8 mouse cellular contexts compared by ENCODE assay signal in the genomic region with DNA sequence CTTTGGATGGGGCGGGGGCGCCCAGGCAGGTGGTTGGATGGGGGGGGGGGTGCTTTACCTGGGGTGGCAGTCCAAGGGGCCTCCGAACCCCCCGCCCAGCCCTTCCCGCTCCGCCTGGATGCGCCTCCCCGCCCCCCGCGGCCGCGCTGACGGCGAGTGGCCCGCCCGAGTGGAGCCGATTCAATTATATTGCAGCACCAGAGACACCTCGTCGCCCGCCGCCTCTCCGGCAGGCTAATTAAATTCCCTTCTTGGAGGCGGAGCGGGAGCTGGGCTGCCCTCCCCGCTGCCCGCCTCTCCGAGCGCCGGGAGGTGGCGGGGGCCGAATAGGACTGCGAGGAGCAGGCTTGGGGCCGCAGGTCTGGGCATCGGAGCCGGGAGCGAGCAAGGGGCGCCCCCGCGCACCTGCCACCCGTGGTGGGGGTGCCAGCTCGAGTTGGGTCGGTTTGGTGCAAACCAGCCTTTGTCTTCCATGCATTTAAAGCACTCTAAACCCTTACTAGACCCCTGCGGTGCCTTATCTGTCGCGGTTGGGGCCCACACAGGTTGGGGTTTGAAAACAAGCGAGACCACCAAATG. TPM values are rescaled to one million over a fixed set of nuclear protein-coding genes. Genes with fewer than 3 reads are reported as not detected.
DNase-seq lines count a peak whose midpoint lies in the region; ATAC-seq and TF ChIP-seq lines count a peak whose summit lies in the region.

No protein-coding gene starts in this region.

- peak overlapping the region; percentile 76 for H3K9ac ChIP-seq in forebrain, postnatal 0 days
- H3K9ac ChIP-seq in intestine, postnatal 0 days (ENCODE audit: low read depth, low read length): peak overlapping the region; percentile 53
- peak overlapping the region; percentile 53 for H3K9ac ChIP-seq in limb, embryonic 14.5 days (ENCODE audit: low read depth, low read length, severe bottlenecking)
- H3K9ac ChIP-seq in midbrain, postnatal 0 days (replicated peaks; ENCODE audit: low read length, poor library complexity, severe bottlenecking): peak overlapping the region; percentile 78
- H3K9ac ChIP-seq in stomach, embryonic 16.5 days (ENCODE audit: low read length): peak overlapping the region; percentile 81

- no peak for TF ChIP-seq POLR2A in limb, embryonic 14.5 days (IDR thresholded peaks at IDR 0.05; ENCODE audit: borderline replicate concordance, extremely low read depth, insufficient read depth, insufficient read length)

- no peaks in the 10 kb centered on the region for H3K36me3 ChIP-seq in forebrain, postnatal 0 days (ENCODE audit: insufficient read depth)
- H3K36me3 ChIP-seq in intestine, postnatal 0 days (ENCODE audit: control insufficient read depth, insufficient read depth): no peaks in the 10 kb centered on the region
- H3K36me3 ChIP-seq in limb, embryonic 14.5 days (ENCODE audit: control insufficient read depth, insufficient read depth, low read length): no peaks in the 10 kb centered on the region
- no peaks in the 10 kb centered on the region for H3K36me3 ChIP-seq in midbrain, postnatal 0 days (ENCODE audit: insufficient read depth, low read length)
- no peaks in the 10 kb centered on the region for H3K36me3 ChIP-seq in stomach, embryonic 16.5 days (ENCODE audit: control insufficient read depth, insufficient read depth, low read length)

- H3K4me3 ChIP-seq in forebrain, postnatal 0 days (ENCODE audit: low read depth, low read length): peak overlapping the region; percentile 64
- peak overlapping the region; percentile 62 for H3K4me3 ChIP-seq in intestine, postnatal 0 days (ENCODE audit: low read depth, low read length)
- peak overlapping the region; percentile 55 for H3K4me3 ChIP-seq in limb, embryonic 14.5 days (replicated peaks; ENCODE audit: low read length)
- peak overlapping the region; percentile 64 for H3K4me3 ChIP-seq in midbrain, postnatal 0 days (ENCODE audit: low read depth, low read length)
- peak overlapping the region; percentile 66 for H3K4me3 ChIP-seq in stomach, embryonic 16.5 days (replicated peaks; ENCODE audit: low read length)

- peaks cover 28% of the 10 kb centered on the region for H3K4me1 ChIP-seq in forebrain, postnatal 0 days (ENCODE audit: insufficient read depth)
- peaks cover 18% of the 10 kb centered on the region for H3K4me1 ChIP-seq in intestine, postnatal 0 days (replicated peaks; ENCODE audit: control insufficient read depth, insufficient read depth, low read length)
- peaks cover 68% of the 10 kb centered on the region for H3K4me1 ChIP-seq in limb, embryonic 14.5 days (ENCODE audit: control insufficient read depth, insufficient read depth, low read length)
- peaks cover 43% of the 10 kb centered on the region for H3K4me1 ChIP-seq in midbrain, postnatal 0 days (ENCODE audit: insufficient read depth, low read length)
- peaks cover 79% of the 10 kb centered on the region for H3K4me1 ChIP-seq in stomach, embryonic 16.5 days (ENCODE audit: control insufficient read depth, insufficient read depth, low read length)

- H3K9me3 ChIP-seq in forebrain, postnatal 0 days (ENCODE audit: low read length): no peaks in the 10 kb centered on the region
- H3K9me3 ChIP-seq in intestine, postnatal 0 days (ENCODE audit: control insufficient read depth): no peaks in the 10 kb centered on the region
- H3K9me3 ChIP-seq in limb, embryonic 14.5 days (ENCODE audit: control insufficient read depth, low read length): no peaks in the 10 kb centered on the region
- no peaks in the 10 kb centered on the region for H3K9me3 ChIP-seq in midbrain, postnatal 0 days (ENCODE audit: low read length)
- no peaks in the 10 kb centered on the region for H3K9me3 ChIP-seq in stomach, embryonic 16.5 days (replicated peaks; ENCODE audit: control insufficient read depth, low read length)

- no peak for DNase-seq in cerebellum, adult 9-10 months
- peak; percentile 81 for DNase-seq in cerebellum, adult 11 months
- peak; percentile 84 for DNase-seq in forebrain, postnatal 0 days
- DNase-seq in limb, embryonic 14.5 days (ENCODE audit: low spot score): peak; percentile 64
- peak; percentile 85 for DNase-seq in midbrain, postnatal 0 days (ENCODE audit: low spot score)

- WGBS in forebrain, postnatal 0 days: 0% methylated on average over 43 of the region's 46 CpGs
- WGBS in intestine, postnatal 0 days: 1% methylated on average over 39 of the region's 46 CpGs
- under 1% methylated on average over 31 of the region's 46 CpGs for WGBS in limb, embryonic 14.5 days
- WGBS in midbrain, postnatal 0 days: 1% methylated on average over 35 of the region's 46 CpGs
- 2% methylated on average over 44 of the region's 46 CpGs for WGBS in stomach, embryonic 16.5 days

- H3K27me3 ChIP-seq in forebrain, postnatal 0 days (ENCODE audit: insufficient read depth, low read length): no peaks in the 10 kb centered on the region
- no peaks in the 10 kb centered on the region; the same call in 1 of the 2 replicates for H3K27me3 ChIP-seq in intestine, postnatal 0 days (replicated peaks; ENCODE audit: control insufficient read depth, insufficient read depth, low read length)
- no peaks in the 10 kb centered on the region for H3K27me3 ChIP-seq in limb, embryonic 14.5 days (ENCODE audit: control insufficient read depth, insufficient read depth, low read length)
- H3K27me3 ChIP-seq in midbrain, postnatal 0 days (ENCODE audit: insufficient read depth, low read length): no peaks in the 10 kb centered on the region
- H3K27me3 ChIP-seq in stomach, embryonic 16.5 days (ENCODE audit: control insufficient read depth, insufficient read depth, low read length): no peaks in the 10 kb centered on the region

- H3K4me2 ChIP-seq in forebrain, postnatal 0 days (ENCODE audit: low read depth): peak overlapping the region; percentile 98
- peak overlapping the region; percentile 99 for H3K4me2 ChIP-seq in intestine, postnatal 0 days (replicated peaks; ENCODE audit: low read depth)
- peak overlapping the region; percentile 99 for H3K4me2 ChIP-seq in limb, embryonic 14.5 days (replicated peaks; ENCODE audit: low read depth, low read length, severe bottlenecking)
- H3K4me2 ChIP-seq in midbrain, postnatal 0 days (ENCODE audit: low read depth, low read length, poor library complexity, severe bottlenecking): peak overlapping the region; percentile 100
- H3K4me2 ChIP-seq in stomach, embryonic 16.5 days (ENCODE audit: low read depth, low read length): peak overlapping the region; percentile 98

- TF ChIP-seq CTCF in forebrain, postnatal 0 days (IDR thresholded peaks at IDR 0.05; ENCODE audit: low read depth): peak; percentile 16; the same call in 1 of the 2 replicates
- no peak for TF ChIP-seq CTCF in intestine, postnatal 0 days (IDR thresholded peaks at IDR 0.05; ENCODE audit: low read depth)
- no peak for TF ChIP-seq CTCF in midbrain, postnatal 0 days (IDR thresholded peaks at IDR 0.05)

- 0 out of 2 replicates have a peak, but pooled peaks have one; percentile 18 for ATAC-seq in cerebellum, adult (ENCODE audit: insufficient number of reproducible peaks, low FRiP score, low TSS enrichment)
- peak; percentile 52 for ATAC-seq in forebrain, postnatal 0 days
- peak; percentile 19 for ATAC-seq in intestine, postnatal 0 days
- no peak for ATAC-seq in limb, embryonic 14.5 days (ENCODE audit: low FRiP score, low read depth)
- ATAC-seq in midbrain, postnatal 0 days (ENCODE audit: low FRiP score): peak; percentile 31; the same call in 1 of the 2 replicates
- ATAC-seq in stomach, embryonic 16.5 days (ENCODE audit: insufficient read depth, low FRiP score): 0 out of 2 replicates have a peak, but pooled peaks have one; percentile 3

- H3K27ac ChIP-seq in forebrain, postnatal 0 days (ENCODE audit: low read depth, low read length): peak overlapping the region; percentile 98
- H3K27ac ChIP-seq in intestine, postnatal 0 days (ENCODE audit: low read depth, low read length): peak overlapping the region; percentile 96
- H3K27ac ChIP-seq in limb, embryonic 14.5 days (replicated peaks; ENCODE audit: low read depth, low read length): peak overlapping the region; percentile 73
- peak overlapping the region; percentile 92 for H3K27ac ChIP-seq in midbrain, postnatal 0 days (ENCODE audit: low read depth, low read length)
- peak overlapping the region; percentile 95 for H3K27ac ChIP-seq in stomach, embryonic 16.5 days (ENCODE audit: low read length)

RNA-seq across cellular contexts. Expression of a gene that starts 51.2 kb away (rescaled TPM):
- 2.6 and 5.3 TPM in 2 replicates for total RNA-seq in forebrain, postnatal 0 days (2014; rRNA removed)
- 9.6 and 10.7 TPM in 2 replicates for polyA plus RNA-seq in forebrain, postnatal 0 days (2015; fragmentation: Nextera tagmentation; extraction: Ambion mirVana)
- 23.1 and 23.7 TPM in 2 replicates for polyA plus RNA-seq in intestine, postnatal 0 days (2015; fragmentation: Nextera tagmentation; extraction: Ambion mirVana)
- 72.3 and 97.9 TPM in 2 replicates for polyA plus RNA-seq in limb, embryonic 14.5 days (2012; rRNA removed)
- polyA plus RNA-seq in limb, embryonic 14.5 days (2014; fragmentation: Nextera tagmentation; extraction: Ambion mirVana): 92.4 and 107 TPM in 2 replicates
- 5.8 and 18.1 TPM in 2 replicates for total RNA-seq in midbrain, postnatal 0 days (2014; rRNA removed)
- 8.4 and 11.3 TPM in 2 replicates for polyA plus RNA-seq in midbrain, postnatal 0 days (2015; fragmentation: Nextera tagmentation; extraction: Ambion mirVana)
- polyA plus RNA-seq in stomach, embryonic 16.5 days (2015; fragmentation: Nextera tagmentation; extraction: Ambion mirVana): 76.4 and 76.5 TPM in 2 replicates
